Mouse (Mus musculus): ENCODE results near the gene Cd63. TPM values are rescaled to one million over a fixed set of nuclear protein-coding genes. Genes with fewer than 3 reads are reported as not detected.
A peak's percentile ranks its signal among the peaks of the same experiment; 100 is the strongest.

Gene Cd63
- polyA plus RNA-seq, 1 experiment from 2014 or later, result 552 TPM

DNA sequence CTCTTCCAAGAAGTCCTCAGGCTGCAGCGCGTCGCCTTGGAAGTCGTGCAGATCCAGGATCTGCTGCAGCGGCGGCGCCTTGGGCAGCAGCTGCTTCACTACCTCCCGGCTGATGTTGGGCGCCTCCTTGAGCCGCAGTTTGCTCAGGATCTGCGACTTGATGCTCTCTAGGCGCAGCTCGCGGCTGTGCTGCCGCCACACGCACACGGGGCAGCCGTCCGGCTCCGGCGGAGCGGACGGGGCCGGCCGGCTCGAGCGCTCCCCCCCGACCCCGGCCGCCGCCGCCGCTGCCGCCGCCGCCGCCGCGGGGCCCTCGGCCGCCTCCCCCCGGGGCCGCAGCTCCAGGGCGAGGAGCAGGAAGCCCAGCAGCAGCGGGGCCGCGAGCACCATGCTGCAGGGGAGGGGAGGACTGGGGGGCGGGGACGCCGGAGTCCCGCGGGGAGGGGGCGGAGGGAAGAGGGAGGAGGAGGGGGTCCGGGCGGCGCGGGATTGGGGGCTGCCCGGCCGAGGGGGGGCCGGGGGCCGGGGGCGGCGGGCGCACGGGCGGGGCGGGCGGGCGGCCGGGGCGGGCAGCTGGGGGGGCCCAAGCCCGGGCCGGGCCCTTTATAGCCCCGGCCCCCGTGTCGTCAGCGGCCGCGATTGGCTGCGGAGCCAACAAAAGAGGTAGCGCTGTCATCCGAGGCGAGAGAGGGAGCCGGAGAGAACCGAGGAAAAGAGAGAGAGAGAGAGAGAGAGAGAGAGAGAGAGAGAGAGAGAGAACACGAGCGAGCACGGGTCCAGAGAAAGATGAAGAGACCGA lies 9.3 kb upstream of the Cd63 start, which contains the start of gene Gdf11:
Gene Gdf11 (minus strand): TSS at position 423 of the 799 bp plus-strand sequence.
- peaks cover 45% of the 10 kb centered on the region for H3K4me1 ChIP-seq
- no peaks in the 10 kb centered on the region for H3K36me3 ChIP-seq
- H3K4me2 ChIP-seq, result peak within 1 kb of the TSS; percentile 92
- H3K4me3 ChIP-seq, result peak within 1 kb of the TSS; percentile 80
- WGBS, result under 1% methylated on average over 65 of the region's 89 CpGs
- no peaks in the 10 kb centered on the region for H3K9me3 ChIP-seq
- H3K9ac ChIP-seq, result peak within 1 kb of the TSS; percentile 69
- peak within 1 kb of the TSS; percentile 93 for H3K27ac ChIP-seq
- H3K27me3 ChIP-seq, result peaks cover 29% of the 10 kb centered on the region
- peak; percentile 77 for ATAC-seq (ENCODE audit: borderline replicate concordance, extremely low read depth, low FRiP score, low TSS enrichment)

DNA sequence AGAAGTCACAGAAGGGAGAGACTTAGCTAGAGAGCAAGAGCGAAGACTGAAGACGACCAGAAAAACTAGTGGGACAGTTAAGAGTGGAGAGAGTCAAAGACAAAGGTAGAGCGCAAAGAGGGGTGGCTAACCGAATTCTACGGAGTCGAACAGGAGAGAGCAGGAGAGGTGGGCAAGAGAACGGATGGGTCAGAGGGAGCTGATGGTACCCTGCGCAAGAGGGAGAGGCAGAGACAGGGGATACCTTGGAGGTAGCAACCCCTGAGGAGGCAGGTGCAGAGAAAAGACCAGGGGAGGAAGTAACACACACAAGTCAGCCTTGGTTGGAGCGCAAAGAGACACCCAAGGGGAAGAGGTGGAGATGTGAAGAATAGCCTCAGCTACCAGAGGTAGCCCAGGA lies 8.5 kb upstream of the Cd63 start:
- peaks cover 52% of the 10 kb centered on the region for H3K4me1 ChIP-seq
- WGBS, result 2% methylated on average over 9 of the region's 9 CpGs
- no peaks in the 10 kb centered on the region for H3K9me3 ChIP-seq
- ATAC-seq (ENCODE audit: borderline replicate concordance, extremely low read depth, low FRiP score, low TSS enrichment), result 0 out of 2 replicates have a peak, but pooled peaks have one; percentile 1
- no peaks in the 10 kb centered on the region for H3K36me3 ChIP-seq
- H3K4me3 ChIP-seq, result peak overlapping the region; percentile 80
- peaks cover 35% of the 10 kb centered on the region for H3K27me3 ChIP-seq
- peak overlapping the region; percentile 92 for H3K4me2 ChIP-seq
- peak overlapping the region; percentile 93 for H3K27ac ChIP-seq
- peak overlapping the region; percentile 69 for H3K9ac ChIP-seq

DNA sequence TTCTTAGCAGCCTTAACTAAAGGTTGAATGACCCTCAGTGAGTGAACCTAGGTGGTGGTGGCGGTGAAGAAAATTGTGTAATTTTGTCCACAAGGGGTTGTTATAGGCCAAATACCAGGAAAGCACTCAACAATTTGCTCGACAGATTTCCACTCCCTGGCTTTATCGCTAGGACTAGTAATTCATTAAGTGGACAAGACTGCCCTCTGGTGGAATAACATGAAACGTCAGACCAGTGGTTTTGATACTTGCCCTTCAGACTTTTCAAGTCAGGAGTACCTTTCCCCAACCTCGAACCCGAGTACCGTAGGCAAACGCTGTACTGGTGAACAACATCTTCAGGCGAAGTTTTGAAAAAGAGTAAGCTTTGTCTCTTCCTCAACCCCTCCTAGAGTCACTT lies 5.4 kb upstream of the Cd63 start:
- no peak for ATAC-seq (ENCODE audit: borderline replicate concordance, extremely low read depth, low FRiP score, low TSS enrichment)
- Histone ChIP-seq H3K4me1 (peaks cover 36% of the 10 kb centered on the region), H3K9ac (no peak overlapping the region), H3K36me3 (no peaks in the 10 kb centered on the region), H3K4me3 (peak overlapping the region; percentile 11), H3K9me3 (no peaks in the 10 kb centered on the region), H3K4me2 (peak overlapping the region; percentile 39), H3K27me3 (peaks cover 35% of the 10 kb centered on the region), H3K27ac (0 out of 2 replicates have a peak overlapping the region, but pooled peaks have one; percentile 27)
- 0% methylated on average over 9 of the region's 9 CpGs for WGBS

DNA sequence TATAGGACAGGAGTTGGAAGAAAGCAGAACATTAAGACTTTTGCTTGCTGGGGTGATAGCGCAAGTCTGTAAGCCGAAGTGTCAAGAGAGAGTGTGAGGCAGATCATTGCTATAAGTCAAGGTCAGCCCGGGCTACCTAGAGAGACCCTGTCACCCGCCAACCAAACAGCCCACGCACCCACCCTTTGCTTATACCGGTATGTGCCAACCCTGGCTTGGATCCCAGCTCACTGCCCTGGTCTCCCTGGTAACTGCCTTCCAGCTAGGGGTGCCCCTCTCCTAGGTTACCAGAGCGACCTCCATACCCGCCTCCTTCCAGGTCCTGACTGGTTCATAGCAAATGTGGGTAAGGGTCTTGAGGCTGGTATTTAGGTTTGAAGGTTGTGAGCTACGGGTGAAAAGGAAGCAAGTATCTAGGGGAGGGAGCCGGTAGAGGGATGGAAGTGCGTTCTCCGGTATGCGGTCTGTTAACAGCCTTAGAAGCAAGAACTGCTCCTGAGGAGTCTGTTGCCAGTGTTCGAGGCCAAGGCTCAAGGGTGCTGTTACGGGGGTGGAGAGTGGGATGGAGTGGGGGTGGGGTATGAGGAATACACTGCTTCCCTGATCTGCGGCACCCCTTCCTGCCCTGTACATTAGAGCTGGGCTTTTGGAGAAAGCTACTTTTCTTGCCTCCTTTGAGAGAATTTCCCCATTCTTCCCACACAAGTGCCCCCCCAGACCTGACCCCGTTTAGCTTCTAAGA lies 4.7 kb upstream of the Cd63 start:
- H3K9me3 ChIP-seq, result no peaks in the 10 kb centered on the region
- WGBS, result 6% methylated on average over 17 of the region's 17 CpGs
- H3K36me3 ChIP-seq, result no peaks in the 10 kb centered on the region
- peaks cover 35% of the 10 kb centered on the region for H3K27me3 ChIP-seq
- peak overlapping the region; percentile 39 for H3K4me2 ChIP-seq
- peaks cover 31% of the 10 kb centered on the region for H3K4me1 ChIP-seq
- no peak for ATAC-seq (ENCODE audit: borderline replicate concordance, extremely low read depth, low FRiP score, low TSS enrichment)
- no peak overlapping the region for H3K9ac ChIP-seq
- peak overlapping the region; percentile 11 for H3K4me3 ChIP-seq
- 0 out of 2 replicates have a peak overlapping the region, but pooled peaks have one; percentile 27 for H3K27ac ChIP-seq

DNA sequence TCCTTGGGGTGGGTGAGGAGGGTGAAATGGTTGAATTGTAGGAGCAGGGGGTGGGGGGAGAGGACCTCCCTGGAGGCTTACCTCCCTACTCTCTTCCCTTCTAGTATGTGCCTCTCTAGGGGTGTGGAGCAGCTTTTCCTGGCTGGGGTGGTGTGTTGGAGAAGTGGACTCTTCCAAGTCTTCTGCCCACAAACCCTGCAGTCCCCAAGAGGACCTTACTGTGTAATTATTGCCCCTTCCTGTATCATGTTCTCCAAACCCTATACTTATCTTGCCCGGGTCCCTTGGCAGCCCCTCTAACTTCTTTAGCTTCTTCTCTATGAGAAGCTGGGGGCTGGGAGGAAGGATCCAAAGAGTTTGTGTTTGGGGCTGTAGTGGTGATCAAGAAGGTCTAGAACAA lies 4.0 kb upstream of the Cd63 start:
- Histone ChIP-seq H3K4me3 (no peak overlapping the region), H3K9me3 (no peaks in the 10 kb centered on the region), H3K27ac (no peak overlapping the region; the same call in 1 of the 2 replicates), H3K9ac (no peak overlapping the region), H3K27me3 (peaks cover 35% of the 10 kb centered on the region), H3K4me2 (no peak overlapping the region), H3K4me1 (peaks cover 31% of the 10 kb centered on the region), H3K36me3 (no peaks in the 10 kb centered on the region)
- WGBS, result 19% methylated on average over 1 of the region's 1 CpGs
- ATAC-seq (ENCODE audit: borderline replicate concordance, extremely low read depth, low FRiP score, low TSS enrichment), result no peak

DNA sequence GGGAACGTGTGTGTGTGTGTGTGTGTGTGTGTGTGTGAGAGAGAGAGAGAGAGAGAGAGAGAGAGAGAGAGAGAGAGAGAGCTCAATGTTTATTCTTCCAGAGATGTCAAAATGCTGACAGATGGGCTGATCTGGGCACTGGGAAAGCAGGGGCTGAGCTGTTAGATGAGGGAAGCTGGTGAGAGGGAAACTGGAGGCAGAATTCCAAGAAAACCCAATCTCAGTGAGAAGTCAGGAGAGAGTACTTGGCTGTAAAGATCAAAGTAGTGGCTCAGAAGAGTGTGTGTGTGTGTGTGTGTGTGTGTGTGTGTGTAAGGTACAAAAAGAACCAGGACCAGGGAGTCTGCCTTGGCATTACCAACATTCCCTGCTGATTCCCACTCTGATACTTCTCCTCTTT lies 3.3 kb upstream of the Cd63 start:
- peaks cover 30% of the 10 kb centered on the region for H3K27me3 ChIP-seq
- H3K36me3 ChIP-seq, result no peaks in the 10 kb centered on the region
- H3K9ac ChIP-seq, result no peak overlapping the region
- 0% methylated on average over 1 of the region's 1 CpGs for WGBS
- H3K4me2 ChIP-seq, result no peak overlapping the region
- no peak for ATAC-seq (ENCODE audit: borderline replicate concordance, extremely low read depth, low FRiP score, low TSS enrichment)
- H3K9me3 ChIP-seq, result no peaks in the 10 kb centered on the region
- H3K4me1 ChIP-seq, result peaks cover 26% of the 10 kb centered on the region
- no peak overlapping the region for H3K4me3 ChIP-seq
- peak overlapping the region; percentile 75 for H3K27ac ChIP-seq

DNA sequence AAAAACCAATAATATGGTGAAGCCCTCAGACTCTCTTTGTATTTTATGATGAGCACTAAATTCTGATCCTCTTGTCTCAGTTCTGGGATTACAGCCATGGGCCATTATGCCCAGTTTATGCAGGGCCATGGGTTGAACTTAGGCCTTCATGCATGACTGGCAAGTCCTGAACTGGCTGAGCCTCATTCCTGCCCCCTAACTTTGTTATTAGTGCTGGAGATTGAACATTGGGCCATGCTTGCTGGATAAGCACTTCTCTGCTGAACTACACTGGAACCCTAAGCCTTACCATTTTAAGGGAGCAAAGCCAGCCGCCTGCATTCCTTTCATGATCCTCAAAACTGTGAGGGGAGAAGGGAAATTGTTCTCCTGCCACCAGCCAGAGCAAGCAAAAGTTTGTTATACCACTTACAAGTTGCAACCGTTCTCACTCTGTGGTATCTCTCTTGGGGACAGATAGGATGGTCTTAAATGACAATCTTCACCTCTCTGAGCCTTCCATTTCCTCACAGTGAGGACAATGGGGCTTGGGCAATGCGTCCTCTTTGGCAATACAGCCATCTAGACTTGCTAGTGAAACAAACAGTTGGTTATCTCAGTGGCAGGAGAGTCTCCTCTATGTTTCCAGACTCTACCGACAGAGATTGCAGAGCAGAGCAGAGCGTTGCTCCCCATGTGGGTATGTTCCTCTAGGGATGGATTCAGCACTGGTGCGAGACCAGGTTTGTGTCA lies 864 bp upstream of the Cd63 start:
- WGBS, result 69% methylated on average over 6 of the region's 6 CpGs
- Histone ChIP-seq H3K27me3 (peaks cover 16% of the 10 kb centered on the region), H3K27ac (no peak overlapping the region), H3K4me3 (no peak overlapping the region), H3K4me2 (no peak overlapping the region), H3K9ac (no peak overlapping the region), H3K9me3 (no peaks in the 10 kb centered on the region), H3K36me3 (no peaks in the 10 kb centered on the region), H3K4me1 (peaks cover 24% of the 10 kb centered on the region)
- ATAC-seq (ENCODE audit: borderline replicate concordance, extremely low read depth, low FRiP score, low TSS enrichment), result no peak

DNA sequence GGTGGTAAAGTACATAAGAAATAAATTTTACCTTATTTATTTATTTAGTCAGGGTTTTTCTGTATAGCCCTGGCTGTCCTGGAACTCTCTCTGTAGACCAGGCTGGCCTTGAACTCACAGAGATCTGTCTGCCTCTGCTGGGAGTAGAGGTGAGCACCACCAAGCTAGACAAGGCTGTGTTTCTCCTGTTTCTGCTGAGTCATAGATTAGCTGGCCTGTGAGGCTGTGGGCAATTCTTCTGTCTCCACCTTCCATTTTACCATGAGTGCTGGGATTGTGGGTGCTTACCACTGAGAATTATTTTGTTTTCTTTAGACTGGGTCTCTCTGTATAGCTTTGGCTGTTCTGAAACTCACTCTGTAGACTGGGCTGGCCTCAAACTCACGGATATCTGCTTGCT lies 620 bp downstream of the Cd63 start:
- peaks cover 7% of the 10 kb centered on the region for H3K27me3 ChIP-seq
- H3K9ac ChIP-seq, result no peak overlapping the region
- H3K9me3 ChIP-seq, result no peaks in the 10 kb centered on the region
- H3K4me1 ChIP-seq, result peaks cover 10% of the 10 kb centered on the region
- no peaks in the 10 kb centered on the region for H3K36me3 ChIP-seq
- ATAC-seq (ENCODE audit: borderline replicate concordance, extremely low read depth, low FRiP score, low TSS enrichment), result no peak
- 72% methylated on average over 1 of the region's 1 CpGs for WGBS
- no peak overlapping the region for H3K4me2 ChIP-seq
- H3K4me3 ChIP-seq, result no peak overlapping the region
- H3K27ac ChIP-seq, result no peak overlapping the region

DNA sequence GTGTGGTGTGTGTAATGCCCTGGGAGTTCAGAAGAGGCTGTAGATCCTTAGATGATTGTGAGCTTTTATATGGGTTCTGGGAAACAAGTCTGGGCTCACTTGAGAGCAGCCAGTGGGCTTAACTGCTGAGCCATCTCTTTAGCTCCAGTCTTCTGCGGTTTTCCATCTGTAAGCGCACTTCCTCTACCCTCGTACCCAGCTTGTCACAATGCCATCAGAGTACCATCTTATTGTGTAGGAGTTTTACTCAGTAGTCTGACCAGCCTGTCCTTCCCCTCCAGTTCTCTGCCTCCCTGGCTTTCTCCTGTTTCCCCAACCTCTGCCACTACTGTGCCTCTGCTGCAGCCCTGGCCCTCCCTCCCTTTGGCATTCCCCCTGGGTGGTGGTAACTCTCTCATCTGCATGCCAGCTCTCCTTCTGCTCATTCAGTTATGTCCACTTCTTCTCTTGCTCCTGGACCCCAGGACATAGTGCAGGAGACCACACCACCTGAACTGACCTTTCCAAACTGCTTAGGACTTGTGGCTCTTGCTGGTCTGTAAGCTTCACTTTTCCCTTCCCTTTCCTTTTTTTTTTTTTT lies 1.7 kb downstream of the Cd63 start:
- H3K4me2 ChIP-seq, result no peak overlapping the region
- WGBS, result 70% methylated on average over 3 of the region's 3 CpGs
- no peaks in the 10 kb centered on the region for H3K9me3 ChIP-seq
- no peaks in the 10 kb centered on the region for H3K27me3 ChIP-seq
- peaks cover 2% of the 10 kb centered on the region; the same call in 1 of the 2 replicates for H3K4me1 ChIP-seq
- H3K36me3 ChIP-seq, result no peaks in the 10 kb centered on the region
- H3K9ac ChIP-seq, result no peak overlapping the region
- no peak overlapping the region for H3K27ac ChIP-seq
- ATAC-seq (ENCODE audit: borderline replicate concordance, extremely low read depth, low FRiP score, low TSS enrichment), result no peak
- no peak overlapping the region for H3K4me3 ChIP-seq

DNA sequence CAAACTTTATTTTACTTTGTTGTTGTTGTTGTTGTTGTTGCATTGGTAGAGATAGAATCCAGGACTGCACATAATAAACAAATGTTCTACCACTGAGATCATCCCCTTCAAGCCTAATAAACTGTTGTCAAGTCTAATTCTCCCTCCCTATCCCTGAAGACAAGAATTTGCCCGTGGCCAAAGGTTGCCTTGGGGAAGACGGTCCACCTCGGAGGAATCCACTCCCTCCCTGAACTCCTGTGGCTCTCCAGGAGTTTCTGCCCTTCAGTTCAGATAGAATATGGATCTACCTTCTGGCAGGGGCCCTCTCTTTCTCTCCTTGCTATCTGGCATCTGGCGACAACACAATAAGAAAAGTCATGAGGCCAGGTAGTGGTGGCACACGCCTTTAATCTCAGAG lies 4.0 kb downstream of the Cd63 start:
- 82% methylated on average over 5 of the region's 5 CpGs for WGBS
- no peak for ATAC-seq (ENCODE audit: borderline replicate concordance, extremely low read depth, low FRiP score, low TSS enrichment)
- H3K9ac ChIP-seq, result no peak overlapping the region
- H3K4me1 ChIP-seq, result peaks cover 9% of the 10 kb centered on the region
- no peaks in the 10 kb centered on the region for H3K27me3 ChIP-seq
- H3K4me3 ChIP-seq, result no peak overlapping the region
- H3K4me2 ChIP-seq, result no peak overlapping the region
- H3K9me3 ChIP-seq, result no peaks in the 10 kb centered on the region
- H3K27ac ChIP-seq, result no peak overlapping the region
- no peaks in the 10 kb centered on the region for H3K36me3 ChIP-seq

DNA sequence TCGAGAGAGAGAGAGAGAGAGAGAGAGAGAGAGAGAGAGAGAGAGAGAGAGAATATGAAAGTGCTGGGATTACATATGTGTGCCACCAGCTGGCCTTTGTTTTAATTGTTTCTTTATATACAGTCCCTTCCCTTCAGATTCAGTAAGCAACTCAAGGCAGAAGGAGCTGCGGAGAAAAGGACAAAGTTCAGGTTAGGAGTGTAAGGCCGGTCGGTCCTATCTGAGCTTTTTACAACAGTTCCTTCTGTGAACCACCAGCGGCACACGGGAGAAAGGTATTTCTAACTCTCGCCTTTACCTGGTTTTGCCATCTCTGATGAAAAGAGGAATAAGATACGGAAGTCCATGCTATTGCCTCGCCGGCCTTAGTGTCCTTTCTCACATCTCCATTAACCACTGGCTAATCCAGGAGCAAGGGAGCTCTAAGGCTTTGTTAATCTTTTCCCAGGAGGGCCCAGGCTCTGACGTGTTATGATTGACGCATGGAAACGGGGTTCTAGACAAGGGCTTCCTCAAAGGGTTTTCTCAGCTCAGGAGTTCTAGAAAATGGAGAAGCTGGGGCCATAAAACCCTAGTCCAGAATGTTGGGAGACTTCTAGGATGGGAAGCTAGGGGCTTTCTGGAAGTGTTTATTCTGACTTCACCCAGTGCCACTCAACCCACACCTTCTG lies 8.1 kb downstream of the Cd63 start:
- Histone ChIP-seq H3K27me3 (no peaks in the 10 kb centered on the region), H3K4me3 (peak overlapping the region; percentile 94), H3K9me3 (no peaks in the 10 kb centered on the region), H3K4me1 (peaks cover 31% of the 10 kb centered on the region), H3K36me3 (peaks cover 15% of the 10 kb centered on the region), H3K4me2 (peak overlapping the region; percentile 83), H3K27ac (peak overlapping the region; percentile 88), H3K9ac (peak overlapping the region; percentile 94)
- 54% methylated on average over 13 of the region's 13 CpGs for WGBS
- no peak for ATAC-seq (ENCODE audit: borderline replicate concordance, extremely low read depth, low FRiP score, low TSS enrichment)
